Mouse (Mus musculus) heart, postnatal 0 days (tissue): Measurements from ENCODE around the gene Bicd2. TPM values are rescaled to one million over a fixed set of nuclear protein-coding genes. Genes with fewer than 3 reads are reported as not detected.

Source experiments
- ATAC-seq: fragments of 200-750 bp; cut with Nextera tagmentation; 2 replicates; pipeline ENCODE4 v1.8.0; 2017; ENCODE audit warnings: low read depth, moderate number of reproducible peaks, moderate library complexity; ENCODE audit not compliant: insufficient read depth
- DNase-seq: peaks from one replicate; pipeline ENCODE4 v3.0.0-alpha.2; 2016; ENCODE audit warnings: low spot score
- H3K27ac ChIP-seq: fragments of 300-500 bp; sonication (generic); 2 replicates; pipeline ENCODE4 v1.5.1; 2014; ENCODE audit warnings: low read depth, mild to moderate bottlenecking
- H3K27me3 ChIP-seq: fragments of 300-500 bp; sonication (generic); 2 replicates; pipeline ENCODE4 v1.6.1; 2014; ENCODE audit warnings: low read length, mixed read lengths; ENCODE audit not compliant: control insufficient read depth, insufficient read depth
- H3K36me3 ChIP-seq: fragments of 300-500 bp; sonication (generic); replicated peaks from 2 replicates; pipeline ENCODE4 v1.6.1; 2014; ENCODE audit warnings: low read length, mixed read lengths; ENCODE audit not compliant: control insufficient read depth, insufficient read depth
- H3K4me1 ChIP-seq: fragments of 300-500 bp; sonication (generic); 2 replicates; pipeline ENCODE4 v1.6.1; 2014; ENCODE audit warnings: antibody characterized with exemption; ENCODE audit not compliant: control insufficient read depth, insufficient read depth
- H3K4me2 ChIP-seq: fragments of 300-500 bp; sonication (generic); 2 replicates; pipeline ENCODE4 v1.6.1; 2014; ENCODE audit warnings: low read depth, mild to moderate bottlenecking, low read length, moderate library complexity
- H3K4me3 ChIP-seq: fragments of 300-500 bp; sonication (generic); 2 replicates; pipeline ENCODE4 v1.5.1; 2014; ENCODE audit warnings: low read depth, low read length
- H3K9ac ChIP-seq: fragments of 300-500 bp; sonication (generic); replicated peaks from 2 replicates; pipeline ENCODE4 v1.6.1; 2014; ENCODE audit warnings: low read depth, low read length, mixed read lengths
- H3K9me3 ChIP-seq: fragments of 300-500 bp; sonication (generic); replicated peaks from 2 replicates; pipeline ENCODE4 v1.6.1; 2016; ENCODE audit warnings: low read length; ENCODE audit not compliant: control insufficient read depth
- CTCF ChIP-seq: IDR thresholded peaks from 2 replicates; pipeline ENCODE4 v1.5.1; 2016; ENCODE audit warnings: antibody characterized with exemption, control low read depth, low read depth
- EP300 ChIP-seq: IDR thresholded peaks from 2 replicates; pipeline ENCODE4 v1.6.1; 2016; ENCODE audit warnings: antibody characterized with exemption, low read depth
- WGBS: fragments of 180-500 bp; shearing (Covaris S2); extraction: QIAGEN DNeasy Blood & Tissue Kit; methylation state at CpG from one replicate; pipeline ENCODE4 v1.1.7; 2014; 5-methylcytosine and 5-hydroxymethylcytosine counted together
- polyA plus RNA-seq: library from polyadenylated mRNA; unstranded; fragments of >200 nt; fragmentation: Nextera tagmentation; extraction: Ambion mirVana; gene quantifications from 2 replicates; pipeline ENCODE4 v1.2.1, GENCODE M21; 2015
- total RNA-seq: library from RNA; depleted of rRNA; stranded (reverse); fragments of >200 nt; gene quantifications from 2 replicates; pipeline ENCODE4 v1.2.3, GENCODE M21; 2014; ENCODE audit warnings: low replicate concordance

Bicd2 gene
- total and polyA plus RNA-seq, 2 experiments from 2014 or later: 43.5 to 54.2 TPM

DNA sequence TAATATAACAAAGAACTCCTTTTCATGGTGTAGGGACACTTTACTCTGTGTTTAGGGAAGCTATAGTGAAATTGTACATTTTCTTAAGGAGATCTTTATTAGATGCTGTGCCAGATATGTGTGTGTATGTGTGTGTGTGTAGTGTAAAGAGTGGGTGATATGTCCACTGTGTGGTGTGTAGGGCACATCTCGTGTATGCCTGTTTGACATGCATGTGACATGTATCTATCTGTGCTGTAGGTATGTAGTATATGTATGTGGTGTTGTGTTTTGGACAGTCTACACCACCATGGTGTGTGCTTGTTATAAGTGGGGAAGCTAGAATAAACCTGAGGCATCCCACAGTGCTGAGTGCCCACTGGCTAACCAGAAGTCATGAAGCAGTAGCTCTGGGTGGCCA, 20.9 kb upstream of the Bicd2 start:
- 78% methylated on average over 1 of the region's 1 CpGs for WGBS
- Histone ChIP-seq H3K4me2 (no peak overlapping the region), H3K4me3 (no peak overlapping the region), H3K4me1 (peaks cover 6% of the 10 kb centered on the region; the same call in 1 of the 2 replicates), H3K27me3 (no peaks in the 10 kb centered on the region), H3K36me3 (no peaks in the 10 kb centered on the region), H3K9ac (no peak overlapping the region), H3K27ac (no peak overlapping the region), H3K9me3 (no peaks in the 10 kb centered on the region)
- TF ChIP-seq EP300 (no peak), CTCF (no peak)
- DNase-seq: no peak
- ATAC-seq: no peak

DNA sequence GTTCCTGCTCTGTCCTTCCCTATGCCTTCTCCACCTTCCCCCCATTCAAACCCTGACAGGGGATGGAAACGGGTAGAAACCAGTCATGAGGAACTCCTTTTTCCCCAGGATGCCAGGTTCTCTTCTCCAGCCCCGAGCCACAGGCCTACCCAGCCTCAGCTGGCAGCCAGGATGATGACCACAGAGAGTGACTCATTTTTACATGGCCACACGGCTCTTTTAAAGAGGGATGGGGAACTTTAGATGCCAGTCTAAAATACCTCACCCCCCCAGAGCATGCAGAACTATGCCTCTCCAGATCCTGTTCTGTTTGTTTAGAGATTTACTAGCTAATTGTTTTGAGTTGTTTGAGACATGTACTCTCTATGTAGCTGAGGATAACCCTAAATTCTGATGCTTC, 19.9 kb upstream of the Bicd2 start:
- Histone ChIP-seq H3K9ac (no peak overlapping the region), H3K9me3 (no peaks in the 10 kb centered on the region), H3K27ac (no peak overlapping the region), H3K4me2 (no peak overlapping the region), H3K27me3 (no peaks in the 10 kb centered on the region), H3K4me3 (no peak overlapping the region), H3K36me3 (no peaks in the 10 kb centered on the region), H3K4me1 (peaks cover 6% of the 10 kb centered on the region; the same call in 1 of the 2 replicates)
- DNase-seq (no peak), ATAC-seq (no peak)
- TF ChIP-seq EP300: no peak
- no peak for TF ChIP-seq CTCF
- 74% methylated on average over 3 of the region's 3 CpGs for WGBS

DNA sequence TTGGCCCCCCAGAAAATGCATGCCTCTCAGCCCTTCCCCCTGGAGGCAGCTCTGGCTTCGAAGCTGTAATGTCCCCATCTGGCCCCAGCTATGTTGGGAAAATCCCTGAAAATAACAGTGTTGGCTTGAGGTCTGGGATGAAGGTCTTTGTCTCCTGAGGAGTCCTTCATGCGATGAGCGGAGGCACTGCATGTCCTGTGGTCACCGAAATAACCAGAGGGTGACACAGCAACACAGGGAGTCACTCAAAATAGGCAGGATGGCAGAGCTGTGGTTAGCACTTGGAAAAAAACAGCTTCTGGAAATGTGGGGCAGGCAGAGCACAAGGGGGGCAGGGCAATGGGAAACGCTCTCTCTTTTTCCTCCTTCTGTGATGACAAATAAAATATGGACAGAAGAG, 19.2 kb upstream of the Bicd2 start:
- 61% methylated on average over 5 of the region's 5 CpGs for WGBS
- no peaks in the 10 kb centered on the region for H3K36me3 ChIP-seq
- ATAC-seq (no peak), DNase-seq (no peak)
- no peaks in the 10 kb centered on the region for H3K9me3 ChIP-seq
- TF ChIP-seq CTCF (no peak), EP300 (no peak)
- no peak overlapping the region for H3K4me2 ChIP-seq
- no peak overlapping the region for H3K9ac ChIP-seq
- H3K27ac ChIP-seq: no peak overlapping the region
- H3K4me3 ChIP-seq: no peak overlapping the region
- peaks cover 6% of the 10 kb centered on the region; the same call in 1 of the 2 replicates for H3K4me1 ChIP-seq
- H3K27me3 ChIP-seq: no peaks in the 10 kb centered on the region

DNA sequence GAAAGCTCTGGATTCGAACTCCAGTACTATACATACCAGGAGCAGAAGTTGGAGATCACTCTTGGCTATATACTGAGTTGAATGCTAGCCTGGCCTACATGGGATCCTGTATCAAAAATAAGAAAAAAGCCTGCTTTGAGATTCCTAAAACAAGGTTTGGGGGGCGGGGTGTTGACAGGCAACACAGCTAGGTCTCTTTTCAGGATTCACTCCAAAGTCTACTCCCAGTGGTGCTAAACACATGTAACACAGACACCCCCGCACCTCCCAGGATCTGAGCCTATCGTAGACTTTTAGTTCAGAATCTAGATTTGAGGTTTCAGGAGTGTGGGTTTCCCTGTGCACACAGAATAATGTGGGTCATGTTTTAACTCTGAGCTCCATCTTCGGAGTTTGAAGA, 18.6 kb upstream of the Bicd2 start:
- H3K9ac ChIP-seq: no peak overlapping the region
- no peaks in the 10 kb centered on the region for H3K36me3 ChIP-seq
- 75% methylated on average over 5 of the region's 5 CpGs for WGBS
- DNase-seq: no peak
- no peak overlapping the region for H3K27ac ChIP-seq
- ATAC-seq: no peak
- no peaks in the 10 kb centered on the region for H3K27me3 ChIP-seq
- peaks cover 6% of the 10 kb centered on the region; the same call in 1 of the 2 replicates for H3K4me1 ChIP-seq
- H3K4me3 ChIP-seq: no peak overlapping the region
- H3K9me3 ChIP-seq: no peaks in the 10 kb centered on the region
- H3K4me2 ChIP-seq: no peak overlapping the region
- TF ChIP-seq EP300 (no peak), CTCF (no peak)

GRCm38 (mm10) chr13:49324871-49325270, 16.5 kb upstream of the Bicd2 start:
- no peak overlapping the region for H3K27ac ChIP-seq
- H3K9me3 ChIP-seq: no peaks in the 10 kb centered on the region
- no peaks in the 10 kb centered on the region for H3K27me3 ChIP-seq
- DNase-seq (no peak), ATAC-seq (no peak)
- no peak for TF ChIP-seq CTCF
- no peak for TF ChIP-seq EP300
- H3K4me1 ChIP-seq: peaks cover 5% of the 10 kb centered on the region; the same call in 1 of the 2 replicates
- no peak overlapping the region for H3K4me2 ChIP-seq
- 83% methylated on average over 5 of the region's 5 CpGs for WGBS
- no peak overlapping the region for H3K4me3 ChIP-seq
- H3K9ac ChIP-seq: no peak overlapping the region
- no peaks in the 10 kb centered on the region for H3K36me3 ChIP-seq
